Mouse (Mus musculus) thymus, adult 2 months (tissue): ENCODE results near the gene Sft2d2. TPM values are rescaled to one million over a fixed set of nuclear protein-coding genes. Genes with fewer than 3 reads are reported as not detected.

Experiments used
- DNase-seq: peaks from one replicate; pipeline ENCODE4 v3.0.0; 2021
- H3K27ac ChIP-seq: fragments of 200-500 bp; 2 replicates; pipeline ENCODE4 v1.5.1; 2012; ENCODE audit warnings: low read length, control low read depth; ENCODE audit not compliant: control insufficient read depth, insufficient read depth
- H3K27me3 ChIP-seq: fragments of 200-500 bp; 2 replicates; pipeline ENCODE4 v1.6.1; 2012; ENCODE audit warnings: mild to moderate bottlenecking, low read length, moderate library complexity, mixed read lengths; ENCODE audit not compliant: control insufficient read depth, insufficient read depth
- H3K36me3 ChIP-seq: fragments of 200-500 bp; 2 replicates; pipeline ENCODE4 v1.6.1; 2012; ENCODE audit warnings: mild to moderate bottlenecking, low read length, moderate library complexity; ENCODE audit not compliant: control insufficient read depth, insufficient read depth
- H3K4me1 ChIP-seq: fragments of 200-500 bp; replicated peaks from 2 replicates; pipeline ENCODE4 v1.6.1; 2012; ENCODE audit warnings: low read length; ENCODE audit not compliant: control insufficient read depth, insufficient read depth
- H3K4me3 ChIP-seq: fragments of 200-500 bp; 2 replicates; pipeline ENCODE4 v1.5.1; 2012; ENCODE audit warnings: mild to moderate bottlenecking, low read length, control low read depth, moderate library complexity; ENCODE audit not compliant: control insufficient read depth, insufficient read depth
- CTCF ChIP-seq: fragments of 200-500 bp; IDR thresholded peaks from 2 replicates; pipeline ENCODE4 v1.5.1; 2012; ENCODE audit warnings: mild to moderate bottlenecking, control low read depth, low read length, moderate library complexity, borderline replicate concordance; ENCODE audit not compliant: control insufficient read depth, poor library complexity, insufficient read depth; ENCODE audit errors: extremely low read depth
- POLR2A ChIP-seq: fragments of 200-500 bp; IDR thresholded peaks from 2 replicates; pipeline ENCODE4 v1.6.1; 2012; ENCODE audit warnings: mild to moderate bottlenecking, low read length, control low read depth, moderate library complexity; ENCODE audit not compliant: control insufficient read depth, poor library complexity, insufficient read depth; ENCODE audit errors: extremely low read depth
- WGBS: fragments of 180-500 bp; shearing (Covaris S2); methylation state at CpG from one replicate; pipeline ENCODE4 v1.1.7; 2018; 5-methylcytosine and 5-hydroxymethylcytosine counted together
- polyA plus RNA-seq: library from polyadenylated mRNA; depleted of rRNA; stranded (reverse); fragments of >200 nt; gene quantifications from 2 replicates; pipeline ENCODE4 v1.2.3, GENCODE M21; 2012

Gene Sft2d2
- polyA plus RNA-seq, 1 experiment = 102 TPM

DNA sequence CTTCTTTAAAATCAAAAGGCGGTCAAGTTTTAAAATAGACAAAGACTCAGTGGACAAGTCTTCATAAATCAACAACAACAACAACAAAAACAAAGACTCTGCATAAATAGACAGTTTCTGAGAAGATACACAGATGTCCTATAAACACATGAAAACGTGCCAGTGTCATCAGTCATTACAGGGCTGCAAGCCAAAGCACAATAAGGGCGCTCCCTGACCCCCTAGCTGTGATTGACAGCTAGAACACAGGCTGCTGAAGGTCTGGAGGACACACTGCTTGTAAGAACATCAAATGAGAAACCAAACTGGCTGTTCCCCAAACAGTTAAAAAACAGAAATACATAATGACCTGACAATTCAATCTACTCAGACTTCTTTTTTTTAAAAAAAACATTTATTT lies 5.4 kb upstream of the Sft2d2 start:
- WGBS = 86% methylated on average over 3 of the region's 3 CpGs
- no peaks in the 10 kb centered on the region for H3K36me3 ChIP-seq
- H3K27me3 ChIP-seq = no peaks in the 10 kb centered on the region
- TF ChIP-seq CTCF = no peak
- no peak for TF ChIP-seq POLR2A
- H3K27ac ChIP-seq = no peak overlapping the region
- H3K4me3 ChIP-seq = no peak overlapping the region
- H3K4me1 ChIP-seq = no peaks in the 10 kb centered on the region
- DNase-seq = no peak

- H3K4me3 ChIP-seq = no peak overlapping the region
- H3K4me1 ChIP-seq = no peaks in the 10 kb centered on the region
- no peak for TF ChIP-seq POLR2A
- no peak for TF ChIP-seq CTCF
- H3K27me3 ChIP-seq = no peaks in the 10 kb centered on the region
- WGBS = 96% methylated on average over 1 of the region's 1 CpGs
- no peak for DNase-seq
- no peak overlapping the region for H3K27ac ChIP-seq
- H3K36me3 ChIP-seq = no peaks in the 10 kb centered on the region
These were observed 4.7 kb upstream of the Sft2d2 start for GRCm38 (mm10) chr1:165198951-165199350.

DNA sequence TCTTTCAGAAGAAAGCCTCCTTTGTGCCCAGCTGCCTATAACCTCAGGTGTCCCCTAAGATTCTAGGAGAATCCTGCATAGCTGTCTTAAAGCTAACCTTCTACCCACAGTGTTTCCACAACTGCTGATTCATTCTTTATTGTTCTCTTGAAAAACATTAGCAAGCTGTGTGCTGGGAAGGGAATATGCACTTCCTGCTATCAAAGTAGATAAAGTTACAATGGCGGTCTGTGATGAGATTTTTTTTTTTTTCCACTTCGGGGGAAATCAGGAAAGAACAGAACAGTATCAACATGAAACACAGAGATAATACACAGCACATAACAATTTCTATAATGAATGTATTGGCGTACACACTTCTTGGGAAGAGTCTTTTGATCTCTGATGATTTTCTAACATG lies 3.6 kb upstream of the Sft2d2 start:
- 19% methylated on average over 3 of the region's 3 CpGs for WGBS
- no peak for DNase-seq
- no peak for TF ChIP-seq CTCF
- TF ChIP-seq POLR2A = no peak
- no peaks in the 10 kb centered on the region for H3K36me3 ChIP-seq
- H3K4me1 ChIP-seq = peaks cover 2% of the 10 kb centered on the region; the same call in 1 of the 2 replicates
- H3K4me3 ChIP-seq = no peak overlapping the region
- no peaks in the 10 kb centered on the region for H3K27me3 ChIP-seq
- no peak overlapping the region for H3K27ac ChIP-seq

DNA sequence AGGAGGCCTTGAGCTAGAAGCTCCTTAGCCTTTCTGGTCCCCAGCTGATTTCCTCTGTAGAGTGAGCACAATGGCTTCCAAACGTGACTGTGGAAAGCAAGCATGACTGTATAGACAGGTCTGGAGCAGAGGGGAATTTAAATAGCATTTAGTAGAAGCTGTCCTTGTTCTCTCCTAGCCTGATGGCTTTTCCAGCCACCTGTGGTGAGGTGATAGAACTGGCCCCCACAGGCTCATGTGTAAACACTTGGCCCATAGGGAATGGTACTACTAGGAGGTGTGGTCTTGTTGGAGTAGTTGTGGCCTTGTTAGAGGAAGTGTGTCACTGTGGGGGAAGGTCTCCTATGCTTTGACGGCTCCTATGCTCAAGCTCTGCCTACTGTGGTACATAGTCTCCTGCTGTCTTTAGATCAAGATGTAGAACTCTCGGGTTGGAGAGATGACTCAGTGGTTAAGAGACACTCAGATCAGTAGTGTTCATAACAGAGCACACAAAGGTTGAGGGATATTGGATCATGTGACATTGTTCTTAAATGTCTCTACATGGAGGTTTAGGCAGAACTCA lies 1.2 kb upstream of the Sft2d2 start:
- TF ChIP-seq CTCF = no peak
- no peak for TF ChIP-seq POLR2A
- H3K4me1 ChIP-seq = peaks cover 9% of the 10 kb centered on the region
- WGBS = 56% methylated on average over 3 of the region's 3 CpGs
- H3K27ac ChIP-seq = no peak overlapping the region
- H3K36me3 ChIP-seq = no peaks in the 10 kb centered on the region
- no peak for DNase-seq
- H3K4me3 ChIP-seq = no peak overlapping the region
- no peaks in the 10 kb centered on the region for H3K27me3 ChIP-seq

DNA sequence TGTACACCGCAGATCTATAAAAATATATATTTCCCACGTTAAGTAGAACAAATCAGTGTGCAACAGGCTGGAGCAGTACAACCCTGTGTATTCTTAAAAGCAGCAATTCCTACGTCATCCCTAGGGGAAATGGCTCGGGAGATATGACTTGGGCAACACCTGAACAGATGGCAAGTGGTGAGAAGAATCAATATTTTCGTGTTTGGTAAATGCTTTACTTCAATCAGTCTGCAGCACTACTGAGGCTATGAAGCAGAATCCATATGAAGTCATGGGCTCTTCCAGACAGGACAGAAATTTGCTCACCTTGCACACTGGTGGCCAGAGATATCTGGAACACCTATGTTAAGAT lies 400 bp upstream of the Sft2d2 start:
- H3K27me3 ChIP-seq = no peaks in the 10 kb centered on the region
- H3K36me3 ChIP-seq = no peaks in the 10 kb centered on the region
- H3K4me1 ChIP-seq = peaks cover 15% of the 10 kb centered on the region
- H3K27ac ChIP-seq = peak overlapping the region; percentile 50; the same call in 1 of the 2 replicates
- H3K4me3 ChIP-seq = peak overlapping the region; percentile 97
- TF ChIP-seq CTCF (no peak), POLR2A (no peak)
- no peak for DNase-seq
- WGBS = 7% methylated on average over 5 of the region's 5 CpGs

DNA sequence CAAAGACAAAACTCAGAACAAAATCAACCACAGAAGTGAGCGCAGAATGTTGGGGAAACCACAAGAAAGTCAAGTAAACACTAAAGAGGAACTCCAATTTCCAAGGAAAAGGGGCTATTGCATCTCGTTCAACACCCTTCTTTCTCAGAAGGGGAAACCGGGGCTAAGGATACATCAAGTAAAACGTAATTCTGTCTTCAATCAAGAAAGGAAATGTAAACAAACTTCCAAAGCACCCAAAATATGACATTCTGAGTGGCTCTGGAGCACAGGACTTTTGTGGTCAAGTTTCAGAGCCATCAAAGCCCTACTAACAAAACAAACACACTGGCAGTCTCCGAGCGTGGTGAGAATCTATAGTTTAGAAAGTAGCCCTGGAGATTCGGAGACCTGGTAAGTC lies 812 bp downstream of the Sft2d2 start:
- no peak for DNase-seq
- TF ChIP-seq CTCF (no peak), POLR2A (no peak)
- no peaks in the 10 kb centered on the region for H3K36me3 ChIP-seq
- H3K27ac ChIP-seq = peak overlapping the region; percentile 66
- H3K4me1 ChIP-seq = peaks cover 26% of the 10 kb centered on the region
- WGBS = under 1% methylated on average over 7 of the region's 7 CpGs
- no peaks in the 10 kb centered on the region for H3K27me3 ChIP-seq
- peak overlapping the region; percentile 97 for H3K4me3 ChIP-seq

GRCm38 (mm10) chr1:165192714-165193264 lies 1.4 kb downstream of the Sft2d2 start:
- Histone ChIP-seq H3K4me1 (peaks cover 31% of the 10 kb centered on the region), H3K27ac (peak overlapping the region; percentile 35; the same call in 1 of the 2 replicates), H3K4me3 (peak overlapping the region; percentile 5; the same call in 1 of the 2 replicates), H3K27me3 (no peaks in the 10 kb centered on the region), H3K36me3 (peaks cover 4% of the 10 kb centered on the region; the same call in 1 of the 2 replicates)
- DNase-seq = no peak
- TF ChIP-seq CTCF = no peak
- no peak for TF ChIP-seq POLR2A
- 14% methylated on average over 10 of the region's 10 CpGs for WGBS
